Mouse (Mus musculus) adrenal gland, postnatal 25 days (tissue): ENCODE data around the gene Ppp1r37. TPM values are rescaled to one million over a fixed set of nuclear protein-coding genes. Genes with fewer than 3 reads are reported as not detected.
"Not testable (repeated sequence)": the region's sequence is repeated elsewhere in the genome, so short reads cannot be mapped to it uniquely, and the experiment has no call there.

Experiments used
- DNase-seq: peaks from one replicate; pipeline ENCODE4 v3.0.0; 2021; ENCODE audit warnings: mixed read lengths
- long read RNA-seq: library from polyadenylated mRNA; stranded (forward); transcript quantifications from one replicate; pipeline ENCODE4 v2.0.0, GENCODE M21; 2021
- total RNA-seq: library from RNA; stranded (reverse); gene quantifications from 2 replicates; pipeline ENCODE4 v1.2.3, GENCODE M21; 2021

Gene Ppp1r37
- total RNA-seq = 74.4 and 81.6 TPM in 2 replicates
- long read RNA-seq, transcript Ppp1r37-201 (13 exons, 3,816 nt) = major isoform, 81 of 125 reads
- long read RNA-seq, partial matches to known transcripts = 17 of 125 reads
- long read RNA-seq, other reads (novel, unspliced or antisense) = 26 of 125 reads

GRCm38 (mm10) chr7:19562643-19563410, at the start of gene Ppp1r37:
TSS of gene Ppp1r37 (minus strand) at chr7:19563076.
- DNase-seq = no peak

- DNase-seq = no peak
These were observed 48.1 kb upstream of the Ppp1r37 start for GRCm38 (mm10) chr7:19610969-19611368.

DNA sequence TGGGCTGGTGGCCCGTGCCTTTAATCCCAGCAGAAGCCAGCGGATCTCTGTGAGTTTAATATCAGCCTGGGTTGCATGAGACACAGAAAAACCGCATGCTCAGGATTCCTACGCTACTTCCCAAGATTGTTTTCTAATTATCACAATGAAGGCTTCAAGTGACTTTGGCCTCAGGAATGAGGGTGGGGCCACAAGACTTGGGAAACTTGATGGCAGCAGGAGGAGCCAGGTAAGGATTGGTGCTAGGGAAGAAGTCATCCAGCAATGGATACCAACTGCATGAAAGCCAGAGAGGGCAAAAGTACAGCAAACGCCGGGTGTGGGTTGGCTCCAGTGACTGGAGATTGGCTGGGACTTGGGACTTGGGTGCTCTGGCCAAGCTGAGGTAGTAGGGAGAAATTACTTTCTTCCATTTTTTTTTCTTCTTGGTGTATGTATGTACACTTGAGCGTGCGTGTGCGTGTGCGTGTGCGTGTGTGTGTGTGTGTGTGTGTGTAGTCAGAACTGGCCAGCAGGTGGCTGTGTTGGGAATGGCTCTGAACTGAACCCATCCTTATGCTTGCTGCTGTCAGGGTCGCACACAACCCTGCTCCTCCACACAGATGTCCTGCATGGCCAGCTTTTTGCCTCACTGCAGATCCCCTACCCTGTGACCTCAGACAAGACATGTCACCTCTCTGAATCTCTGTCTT, 46.9 kb upstream of the Ppp1r37 start:
- DNase-seq = no peak

GRCm38 (mm10) chr7:19607291-19607690, 44.4 kb upstream of the Ppp1r37 start:
- DNase-seq = no peak

GRCm38 (mm10) chr7:19604606-19605214, 41.8 kb upstream of the Ppp1r37 start:
- not testable (repeated sequence) for DNase-seq

GRCm38 (mm10) chr7:19603849-19604605, 41.2 kb upstream of the Ppp1r37 start, which contains the start of gene Clasrp:
TSS of gene Clasrp (minus strand) at chr7:19604486.
- peak; percentile 97 for DNase-seq

DNA sequence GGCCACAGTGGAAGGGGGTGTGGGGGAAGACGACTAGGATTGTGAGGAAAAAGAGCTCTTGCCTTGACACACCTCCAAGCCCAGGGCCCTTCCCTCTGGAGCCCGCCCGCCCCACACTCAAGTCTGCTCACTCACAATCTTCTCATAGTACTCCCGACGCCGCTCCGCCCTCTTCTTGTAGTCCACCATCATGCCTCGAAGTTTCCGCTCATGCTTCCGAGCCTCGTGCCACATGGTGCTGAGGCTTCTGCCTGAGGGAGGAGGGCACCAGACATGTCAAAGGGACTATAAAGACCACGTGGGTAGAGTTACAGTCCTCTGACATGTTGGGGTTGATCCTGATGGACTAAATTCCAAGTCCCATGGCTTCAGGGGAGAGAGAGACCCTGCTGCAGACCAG, 40.2 kb upstream of the Ppp1r37 start:
- DNase-seq = no peak

DNA sequence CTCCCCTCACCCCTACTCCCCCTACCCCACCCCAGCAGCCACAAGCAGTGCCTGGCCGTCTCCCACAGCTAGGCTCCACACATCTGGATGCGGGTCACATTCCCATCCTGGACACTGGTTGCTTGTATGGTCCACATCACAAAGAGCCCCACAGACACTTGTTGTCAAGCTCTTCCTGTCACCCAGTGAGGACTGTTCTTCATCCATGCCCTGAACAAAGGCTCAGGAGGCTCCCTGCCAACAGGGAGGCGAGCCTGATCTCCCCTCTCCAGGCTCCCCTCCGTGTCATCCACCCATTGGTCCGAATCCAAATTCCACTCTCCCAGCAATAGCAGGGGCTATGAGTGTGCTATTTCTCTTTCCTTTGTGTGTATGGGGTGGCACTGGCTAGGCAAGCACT, 37.7 kb upstream of the Ppp1r37 start:
- no peak for DNase-seq

DNA sequence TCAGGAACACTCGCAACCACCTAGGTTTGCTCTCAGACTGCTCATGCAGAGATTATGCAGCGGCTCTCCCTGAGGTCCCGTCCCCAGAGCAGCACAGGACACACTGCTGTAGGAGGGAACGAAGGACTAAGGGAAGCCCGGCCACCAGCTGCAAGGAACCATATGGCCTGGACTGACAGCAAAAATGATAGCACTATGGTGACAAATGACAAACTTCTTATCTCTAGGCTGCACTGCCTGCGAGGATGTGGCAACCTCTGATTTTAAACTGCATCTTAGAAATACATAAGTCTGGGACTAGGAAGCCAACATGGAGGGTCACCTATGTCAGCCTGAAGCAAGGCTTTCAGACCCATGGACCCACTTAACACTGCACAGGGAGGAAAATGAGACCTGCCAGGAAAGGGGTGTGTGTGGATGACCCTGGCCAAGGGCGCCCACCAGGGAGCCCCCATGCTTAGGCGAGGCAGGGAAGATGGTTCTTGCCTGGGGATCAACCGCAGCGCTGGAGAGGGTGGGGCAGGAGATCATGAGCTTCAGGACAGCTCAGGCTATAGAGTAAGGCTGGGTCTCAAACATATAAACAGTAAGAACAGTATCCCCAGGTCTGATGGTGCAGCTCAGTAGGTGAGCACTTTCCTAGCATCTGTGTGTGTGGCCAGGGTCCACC, 30.3 kb upstream of the Ppp1r37 start:
- DNase-seq = no peak

DNA sequence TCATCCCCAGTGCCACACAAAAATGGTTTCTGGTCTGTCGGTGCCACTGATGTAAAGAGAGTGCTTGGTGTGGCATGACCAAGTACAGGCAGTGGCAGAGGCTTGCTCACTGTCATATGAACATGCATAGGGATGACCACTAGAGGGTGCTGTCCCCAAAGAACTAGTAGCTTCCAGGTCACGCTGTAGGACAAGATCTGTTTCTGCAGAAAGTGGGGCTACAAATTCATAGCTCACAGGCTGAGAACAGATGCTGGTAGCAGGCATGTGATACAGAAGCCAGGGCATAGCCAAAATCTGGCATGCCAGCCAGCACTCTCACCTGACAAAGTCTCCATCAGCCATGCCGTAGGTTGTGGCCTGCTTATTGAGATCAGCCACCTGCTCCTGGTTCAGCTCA, 27.0 kb upstream of the Ppp1r37 start:
- DNase-seq = peak; percentile 63

DNA sequence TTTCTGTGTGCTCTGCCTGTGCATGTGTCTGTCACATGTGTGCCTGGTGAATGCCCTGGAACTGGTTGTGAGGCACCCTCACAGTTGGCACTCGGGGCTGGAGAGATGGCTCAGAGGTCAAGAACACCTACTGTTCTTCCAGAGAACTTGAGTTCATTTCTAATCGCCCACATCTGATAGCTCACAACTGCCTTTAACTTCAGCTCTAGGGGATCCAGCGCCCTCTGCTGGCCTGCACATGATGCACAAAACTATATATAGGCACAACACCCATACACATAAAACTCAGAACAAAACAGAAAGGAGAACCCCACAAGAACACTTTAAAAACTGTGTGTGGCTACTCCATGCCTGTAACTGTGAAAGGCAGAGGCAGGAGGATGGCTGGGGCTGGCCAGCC, 26.3 kb upstream of the Ppp1r37 start:
- peak; percentile 62 for DNase-seq

- no peak for DNase-seq
These were observed 23.4 kb upstream of the Ppp1r37 start for GRCm38 (mm10) chr7:19586269-19586668.

DNA sequence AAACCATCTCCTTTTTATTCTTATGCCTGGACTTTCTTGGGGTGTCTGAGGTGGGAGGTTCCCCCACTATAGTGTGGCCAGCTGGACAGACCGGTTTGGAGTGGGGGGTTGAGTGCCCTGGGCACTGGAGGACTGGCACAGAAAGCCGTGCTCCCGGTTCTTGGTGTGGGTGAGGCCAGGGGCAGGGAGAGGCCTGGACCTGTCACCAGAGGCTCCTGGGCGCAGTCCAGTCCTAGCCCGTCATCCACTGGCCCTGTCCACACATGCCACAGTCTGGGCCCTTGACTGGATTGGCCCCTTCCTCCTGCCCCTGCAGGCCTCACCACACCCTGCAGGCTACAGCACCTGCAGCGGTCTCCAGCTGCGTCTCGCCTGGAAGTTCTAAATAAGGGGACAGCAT, 17.8 kb upstream of the Ppp1r37 start:
- no peak for DNase-seq

GRCm38 (mm10) chr7:19579751-19580150, 16.9 kb upstream of the Ppp1r37 start:
- DNase-seq = no peak

GRCm38 (mm10) chr7:19578436-19578835, 15.6 kb upstream of the Ppp1r37 start:
- no peak for DNase-seq

DNA sequence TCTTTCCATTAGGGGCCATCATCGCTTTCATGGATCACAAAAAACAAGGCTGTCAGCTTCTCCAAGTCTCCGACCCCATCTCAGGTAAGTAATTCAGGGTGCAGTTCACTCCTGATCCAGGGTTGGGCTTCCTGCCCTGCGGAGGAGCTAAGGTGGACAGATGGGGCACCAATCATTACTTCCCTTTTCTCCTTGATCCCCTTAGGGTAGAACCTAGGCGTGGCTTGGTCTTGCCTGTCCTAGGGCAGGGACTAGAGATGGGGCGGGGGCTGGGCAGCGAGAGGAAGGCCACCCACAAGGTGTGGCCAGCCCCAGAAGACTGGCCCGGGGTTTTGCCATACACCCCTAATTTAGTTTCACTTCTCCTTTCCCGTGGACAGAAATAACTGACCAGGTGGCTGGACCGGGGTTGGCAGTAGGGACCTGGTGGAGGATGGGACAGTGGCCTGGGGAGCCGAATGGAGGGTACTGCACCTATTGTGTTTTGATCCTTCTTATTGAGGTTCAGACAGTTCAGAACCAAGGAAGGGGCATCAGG, 15.1 kb upstream of the Ppp1r37 start:
- DNase-seq = no peak

- no peak for DNase-seq
These were observed 14.4 kb upstream of the Ppp1r37 start, which contains the start of the genes Zfp296 and Gemin7 for GRCm38 (mm10) chr7:19577141-19577852. TSS of gene Zfp296 (plus strand) at chr7:19577287. TSS of gene Gemin7 (minus strand) at chr7:19577595.

GRCm38 (mm10) chr7:19575559-19575958, 12.7 kb upstream of the Ppp1r37 start:
- no peak for DNase-seq

DNA sequence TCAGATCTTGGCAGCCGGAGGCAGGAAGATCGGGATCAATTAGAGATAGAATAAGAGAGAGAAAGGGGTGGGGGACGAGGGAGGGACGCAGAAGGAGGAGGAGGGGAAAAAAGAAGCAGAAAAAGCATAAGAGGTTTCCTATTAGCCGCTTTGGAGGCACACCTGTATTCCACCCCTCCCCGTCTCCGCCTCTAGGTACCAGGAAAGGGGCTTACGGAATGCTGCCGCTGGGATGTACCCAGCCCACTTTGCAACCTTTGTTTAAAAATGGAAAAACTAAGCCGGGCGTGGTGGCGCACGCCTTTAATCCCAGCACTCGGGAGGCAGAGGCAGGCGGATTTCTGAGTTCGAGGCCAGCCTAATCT, 10.9 kb upstream of the Ppp1r37 start:
- no peak for DNase-seq

GRCm38 (mm10) chr7:19572926-19573775, 10.3 kb upstream of the Ppp1r37 start:
- peak; percentile 83 for DNase-seq
